Mouse (Mus musculus): ENCODE data around the gene Paqr5. TPM values are rescaled to one million over a fixed set of nuclear protein-coding genes. Genes with fewer than 3 reads are reported as not detected.

The Paqr5 gene
- 8.7 and 11.3 TPM in 2 replicates for polyA plus RNA-seq (2015; fragmentation: Nextera tagmentation; extraction: Ambion mirVana)

DNA sequence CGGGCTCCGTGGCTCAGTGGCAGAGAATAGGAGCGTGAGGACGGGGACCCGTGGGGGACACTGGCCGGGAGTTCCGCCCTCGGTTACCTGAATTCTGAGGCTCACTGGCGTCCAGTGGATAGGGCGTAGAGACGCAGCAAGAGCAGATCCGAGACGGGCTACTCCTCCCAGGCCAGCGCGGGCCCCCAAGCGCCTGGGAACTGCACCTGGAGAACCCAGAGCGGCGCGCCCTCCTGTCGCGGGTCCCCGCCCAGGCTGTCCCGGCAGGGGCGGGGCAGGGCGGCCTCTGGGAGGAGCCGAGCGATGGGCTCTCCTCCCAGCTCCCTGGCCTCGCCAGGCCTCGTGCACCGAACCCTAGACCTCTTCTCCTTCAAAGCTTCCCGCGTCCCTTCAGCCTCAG lies at the start of gene Paqr5:
TSS of gene Paqr5 (minus strand) at position 257 of the 400 bp plus-strand sequence.
- ATAC-seq = peak; percentile 93
- under 1% methylated on average over 32 of the region's 32 CpGs for WGBS

DNA sequence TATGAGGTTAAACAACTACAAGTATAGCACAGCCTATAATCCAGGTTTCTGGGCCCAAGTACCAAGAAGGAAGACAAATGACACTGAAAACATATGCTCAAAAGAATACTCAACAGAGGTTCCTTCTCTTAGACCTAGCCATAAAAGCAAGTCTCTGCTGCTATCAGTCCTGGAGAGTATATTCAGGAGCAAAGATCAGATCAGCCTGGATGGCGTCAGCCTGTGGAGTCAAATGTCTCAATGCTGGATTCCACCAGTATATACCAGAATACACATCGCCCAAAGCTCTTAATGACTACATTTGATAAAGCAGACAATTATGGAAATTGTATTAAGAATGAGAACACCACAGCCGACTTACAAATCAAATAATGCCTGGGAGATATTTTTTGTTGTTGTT lies 35.6 kb upstream of the Paqr5 start:
- H3K4me3 ChIP-seq (ENCODE audit: low read length) = no peak overlapping the region
- no peaks in the 10 kb centered on the region for H3K4me1 ChIP-seq (ENCODE audit: control insufficient read depth, insufficient read depth, low read length)
- H3K9ac ChIP-seq (ENCODE audit: low read depth, low read length) = no peak overlapping the region
- H3K9me3 ChIP-seq (ENCODE audit: control insufficient read depth, low read length) = no peaks in the 10 kb centered on the region
- no peak overlapping the region for H3K27ac ChIP-seq (ENCODE audit: low read length)
- peak; percentile 66; the same call in 1 of the 2 replicates for ATAC-seq
- H3K4me2 ChIP-seq (ENCODE audit: low read depth, low read length) = no peak overlapping the region
- no peaks in the 10 kb centered on the region for H3K36me3 ChIP-seq (ENCODE audit: control insufficient read depth, insufficient read depth, low read length)
- H3K27me3 ChIP-seq (replicated peaks; ENCODE audit: control insufficient read depth, insufficient read depth, low read length) = no peaks in the 10 kb centered on the region
- 84% methylated on average over 3 of the region's 3 CpGs for WGBS

More for the DNA sequence above, at the start of gene Paqr5:
- Histone ChIP-seq H3K27me3 (replicated peaks; ENCODE audit: control insufficient read depth, insufficient read depth, low read length) (0 out of 2 replicates have a peak, but pooled peaks cover 4% of the 10 kb centered on the region), H3K4me2 (ENCODE audit: low read depth, low read length) (peak within 1 kb of the TSS; percentile 82), H3K9ac (ENCODE audit: low read depth, low read length) (peak within 1 kb of the TSS; percentile 61), H3K9me3 (ENCODE audit: control insufficient read depth, low read length) (no peaks in the 10 kb centered on the region), H3K36me3 (ENCODE audit: control insufficient read depth, insufficient read depth, low read length) (no peaks in the 10 kb centered on the region), H3K27ac (ENCODE audit: low read length) (no peak within 1 kb of the TSS), H3K4me1 (ENCODE audit: control insufficient read depth, insufficient read depth, low read length) (peaks cover 26% of the 10 kb centered on the region), H3K4me3 (ENCODE audit: low read length) (peak within 1 kb of the TSS; percentile 53)

DNA sequence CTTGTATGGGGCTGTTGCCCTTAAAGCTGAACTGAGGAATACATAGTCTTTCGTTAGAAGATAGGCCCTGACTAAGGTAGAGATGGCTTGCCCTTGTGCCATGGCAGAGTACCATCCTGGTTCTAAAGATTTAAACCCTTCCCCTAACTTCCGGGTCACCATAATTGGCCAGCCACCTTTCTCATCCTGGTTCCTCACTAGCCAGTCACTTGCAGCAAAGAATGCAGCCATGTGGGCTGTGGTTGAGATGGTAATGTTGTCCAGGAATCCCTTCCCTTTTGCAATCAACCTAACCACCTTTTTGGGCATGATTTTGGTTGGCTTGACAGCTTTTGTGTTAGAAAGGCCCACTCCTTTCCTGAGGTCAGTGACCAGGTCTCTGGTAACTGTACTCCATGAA lies 33.8 kb upstream of the Paqr5 start:
- no peak overlapping the region for H3K4me3 ChIP-seq (ENCODE audit: low read length)
- no peak overlapping the region for H3K9ac ChIP-seq (ENCODE audit: low read depth, low read length)
- H3K9me3 ChIP-seq (ENCODE audit: control insufficient read depth, low read length) = no peaks in the 10 kb centered on the region
- no peaks in the 10 kb centered on the region for H3K36me3 ChIP-seq (ENCODE audit: control insufficient read depth, insufficient read depth, low read length)
- no peak for ATAC-seq
- H3K4me1 ChIP-seq (ENCODE audit: control insufficient read depth, insufficient read depth, low read length) = no peaks in the 10 kb centered on the region
- H3K27me3 ChIP-seq (replicated peaks; ENCODE audit: control insufficient read depth, insufficient read depth, low read length) = no peaks in the 10 kb centered on the region
- no peak overlapping the region for H3K27ac ChIP-seq (ENCODE audit: low read length)
- WGBS = 89% methylated on average over 2 of the region's 2 CpGs
- H3K4me2 ChIP-seq (ENCODE audit: low read depth, low read length) = no peak overlapping the region

DNA sequence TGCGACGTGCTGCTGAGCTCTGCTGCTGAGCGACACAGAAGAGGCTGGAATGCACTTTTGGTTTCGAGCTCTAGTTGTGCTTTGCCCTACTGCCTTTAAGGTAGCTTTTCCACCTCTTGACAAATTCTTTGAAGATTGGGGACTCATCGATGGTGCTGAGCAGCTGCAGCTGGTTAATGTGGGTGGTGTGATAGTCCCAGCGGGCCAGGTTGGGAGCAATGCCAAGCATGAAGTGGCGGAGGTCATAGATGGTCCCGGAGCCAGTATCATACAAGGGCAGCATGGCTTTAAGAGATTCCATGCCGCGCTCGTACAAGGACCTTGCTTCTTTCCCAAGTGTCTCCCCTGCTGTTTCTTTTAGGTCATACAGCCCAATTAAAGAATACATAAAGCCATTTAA lies 33.3 kb upstream of the Paqr5 start:
- H3K4me1 ChIP-seq (ENCODE audit: control insufficient read depth, insufficient read depth, low read length) = no peaks in the 10 kb centered on the region
- no peaks in the 10 kb centered on the region for H3K27me3 ChIP-seq (replicated peaks; ENCODE audit: control insufficient read depth, insufficient read depth, low read length)
- H3K9ac ChIP-seq (ENCODE audit: low read depth, low read length) = no peak overlapping the region
- ATAC-seq = no peak
- no peak overlapping the region for H3K27ac ChIP-seq (ENCODE audit: low read length)
- 90% methylated on average over 11 of the region's 11 CpGs for WGBS
- H3K4me3 ChIP-seq (ENCODE audit: low read length) = no peak overlapping the region
- no peaks in the 10 kb centered on the region for H3K9me3 ChIP-seq (ENCODE audit: control insufficient read depth, low read length)
- no peak overlapping the region for H3K4me2 ChIP-seq (ENCODE audit: low read depth, low read length)
- H3K36me3 ChIP-seq (ENCODE audit: control insufficient read depth, insufficient read depth, low read length) = no peaks in the 10 kb centered on the region

DNA sequence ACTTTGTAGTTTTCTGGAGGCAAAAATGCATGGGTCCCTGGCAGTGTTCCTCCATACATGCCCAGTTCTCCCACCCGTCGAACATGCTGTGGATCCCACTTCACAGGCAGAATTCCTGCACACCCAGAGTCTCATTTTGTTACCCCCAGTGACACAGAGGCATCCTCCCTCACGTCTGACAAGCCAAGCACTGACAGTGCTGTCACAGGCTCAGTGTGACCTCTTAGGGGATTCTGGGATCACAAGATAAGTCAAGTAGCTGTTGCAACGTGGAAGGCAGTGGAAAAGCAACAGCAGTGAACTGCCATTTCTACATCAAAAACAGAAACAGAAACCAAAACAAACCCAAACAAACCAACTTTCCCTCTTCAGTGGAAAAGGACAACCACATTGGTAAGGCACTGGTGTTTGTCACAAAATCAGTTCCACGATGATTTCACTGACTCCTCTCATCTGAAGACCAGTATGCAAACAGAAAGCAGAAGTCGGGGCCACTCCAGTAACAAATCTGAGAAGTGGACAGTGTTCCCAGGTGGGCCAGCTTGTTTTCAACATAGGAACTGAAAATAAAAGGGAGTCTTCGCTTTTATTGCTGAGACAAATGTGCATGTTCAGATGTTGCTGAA lies 31.3 kb upstream of the Paqr5 start:
- Histone ChIP-seq H3K4me3 (ENCODE audit: low read length) (no peak overlapping the region), H3K27ac (ENCODE audit: low read length) (no peak overlapping the region), H3K27me3 (replicated peaks; ENCODE audit: control insufficient read depth, insufficient read depth, low read length) (no peaks in the 10 kb centered on the region), H3K9me3 (ENCODE audit: control insufficient read depth, low read length) (no peaks in the 10 kb centered on the region), H3K9ac (ENCODE audit: low read depth, low read length) (no peak overlapping the region), H3K4me1 (ENCODE audit: control insufficient read depth, insufficient read depth, low read length) (no peaks in the 10 kb centered on the region), H3K4me2 (ENCODE audit: low read depth, low read length) (no peak overlapping the region), H3K36me3 (ENCODE audit: control insufficient read depth, insufficient read depth, low read length) (no peaks in the 10 kb centered on the region)
- ATAC-seq = no peak
- WGBS = 75% methylated on average over 7 of the region's 7 CpGs

DNA sequence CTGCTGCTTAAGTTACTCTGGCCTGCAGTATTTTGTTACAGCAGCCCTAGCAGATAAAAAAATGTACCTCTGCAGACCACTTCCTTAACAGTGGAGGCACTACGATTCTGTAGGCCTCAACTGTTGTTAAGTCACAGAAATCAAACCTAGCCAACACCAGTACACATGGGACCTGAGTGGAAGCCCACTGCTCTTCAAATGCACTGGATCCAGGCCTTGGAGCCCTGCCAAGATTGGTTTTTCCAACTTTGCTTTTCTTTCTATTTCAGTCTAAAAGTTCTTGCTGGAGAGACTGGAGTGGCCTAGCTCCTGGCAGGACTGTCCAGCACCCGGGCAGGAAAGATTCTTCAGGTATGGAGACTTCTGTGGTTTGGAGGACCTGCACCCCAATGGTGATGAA lies 29.6 kb upstream of the Paqr5 start:
- no peak for ATAC-seq
- no peak overlapping the region for H3K27ac ChIP-seq (ENCODE audit: low read length)
- H3K9ac ChIP-seq (ENCODE audit: low read depth, low read length) = no peak overlapping the region
- H3K27me3 ChIP-seq (replicated peaks; ENCODE audit: control insufficient read depth, insufficient read depth, low read length) = no peaks in the 10 kb centered on the region
- no peak overlapping the region for H3K4me3 ChIP-seq (ENCODE audit: low read length)
- no peaks in the 10 kb centered on the region for H3K36me3 ChIP-seq (ENCODE audit: control insufficient read depth, insufficient read depth, low read length)
- no peak overlapping the region for H3K4me2 ChIP-seq (ENCODE audit: low read depth, low read length)
- H3K4me1 ChIP-seq (ENCODE audit: control insufficient read depth, insufficient read depth, low read length) = no peaks in the 10 kb centered on the region
- H3K9me3 ChIP-seq (ENCODE audit: control insufficient read depth, low read length) = no peaks in the 10 kb centered on the region
- WGBS = 86% methylated on average over 2 of the region's 2 CpGs

DNA sequence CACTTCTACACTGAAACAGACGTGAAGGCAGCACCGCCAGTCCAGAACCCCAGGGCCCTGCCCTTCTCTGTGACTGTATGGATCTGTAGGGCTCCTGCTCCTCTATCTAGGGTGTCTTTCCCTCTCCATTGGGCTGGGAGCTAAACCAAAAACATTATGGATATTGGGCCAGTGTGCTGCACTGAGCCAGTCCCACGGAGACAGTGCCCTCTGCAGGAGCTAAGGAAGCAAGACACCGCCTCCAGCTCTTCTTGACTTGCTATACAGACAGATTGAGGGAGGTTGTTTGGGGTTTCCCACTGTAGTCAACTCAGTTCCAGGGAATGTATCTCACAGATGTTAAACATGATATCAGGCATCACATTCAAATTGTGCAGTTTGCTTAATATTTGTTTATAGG lies 24.1 kb upstream of the Paqr5 start:
- Histone ChIP-seq H3K9ac (ENCODE audit: low read depth, low read length) (no peak overlapping the region), H3K36me3 (ENCODE audit: control insufficient read depth, insufficient read depth, low read length) (no peaks in the 10 kb centered on the region), H3K9me3 (ENCODE audit: control insufficient read depth, low read length) (no peaks in the 10 kb centered on the region), H3K4me2 (ENCODE audit: low read depth, low read length) (no peak overlapping the region), H3K27me3 (replicated peaks; ENCODE audit: control insufficient read depth, insufficient read depth, low read length) (no peaks in the 10 kb centered on the region), H3K27ac (ENCODE audit: low read length) (no peak overlapping the region), H3K4me1 (ENCODE audit: control insufficient read depth, insufficient read depth, low read length) (no peaks in the 10 kb centered on the region), H3K4me3 (ENCODE audit: low read length) (no peak overlapping the region)
- no peak for ATAC-seq
- 60% methylated on average over 4 of the region's 4 CpGs for WGBS

DNA sequence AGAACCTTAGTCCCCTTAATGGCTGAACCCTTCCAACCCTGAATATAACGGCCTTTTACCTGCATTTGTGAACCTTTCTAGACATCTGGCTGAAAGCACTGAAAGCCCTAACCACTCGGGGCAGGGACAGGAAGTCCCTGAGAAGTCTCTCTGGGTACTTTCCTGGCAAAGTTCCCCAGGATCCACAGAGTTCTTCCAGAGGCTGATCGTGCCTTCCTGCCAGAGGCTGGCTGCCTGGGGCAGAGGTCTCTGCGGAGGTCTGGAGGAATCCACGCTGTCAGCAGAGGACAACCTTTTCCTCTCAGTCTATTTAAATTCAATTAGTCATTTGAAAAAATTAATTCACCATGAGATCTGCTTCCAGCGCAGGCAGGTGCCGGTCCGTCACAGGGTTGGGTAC lies 22.5 kb upstream of the Paqr5 start:
- H3K4me2 ChIP-seq (ENCODE audit: low read depth, low read length) = no peak overlapping the region
- H3K9me3 ChIP-seq (ENCODE audit: control insufficient read depth, low read length) = no peaks in the 10 kb centered on the region
- no peak overlapping the region for H3K9ac ChIP-seq (ENCODE audit: low read depth, low read length)
- H3K4me1 ChIP-seq (ENCODE audit: control insufficient read depth, insufficient read depth, low read length) = no peaks in the 10 kb centered on the region
- no peak overlapping the region for H3K4me3 ChIP-seq (ENCODE audit: low read length)
- 68% methylated on average over 8 of the region's 8 CpGs for WGBS
- no peaks in the 10 kb centered on the region for H3K36me3 ChIP-seq (ENCODE audit: control insufficient read depth, insufficient read depth, low read length)
- H3K27ac ChIP-seq (ENCODE audit: low read length) = no peak overlapping the region
- no peak for ATAC-seq
- no peaks in the 10 kb centered on the region for H3K27me3 ChIP-seq (replicated peaks; ENCODE audit: control insufficient read depth, insufficient read depth, low read length)

DNA sequence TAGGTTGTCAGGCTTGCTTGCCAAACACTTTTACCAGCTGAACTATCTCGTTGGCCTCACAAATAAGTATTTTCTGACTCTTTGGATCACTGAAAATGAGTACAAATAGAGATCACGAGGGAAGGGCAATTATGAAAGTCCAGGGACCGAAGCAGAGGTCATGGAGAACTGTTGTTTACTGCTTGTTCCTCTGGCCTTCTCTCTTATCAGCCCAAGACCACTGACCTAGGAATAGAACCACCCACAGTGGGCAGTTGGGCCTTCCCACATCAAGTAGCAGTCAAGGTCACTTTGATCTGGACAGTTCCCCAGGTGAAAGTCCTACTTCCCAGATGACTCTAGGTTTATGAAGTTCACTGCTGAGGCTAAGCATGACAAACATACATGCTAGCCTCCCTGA lies 15.5 kb upstream of the Paqr5 start:
- no peak for ATAC-seq
- WGBS = 86% methylated on average over 3 of the region's 3 CpGs
- Histone ChIP-seq H3K9me3 (ENCODE audit: control insufficient read depth, low read length) (no peaks in the 10 kb centered on the region), H3K27ac (ENCODE audit: low read length) (no peak overlapping the region), H3K4me1 (ENCODE audit: control insufficient read depth, insufficient read depth, low read length) (no peaks in the 10 kb centered on the region), H3K4me3 (ENCODE audit: low read length) (no peak overlapping the region), H3K4me2 (ENCODE audit: low read depth, low read length) (no peak overlapping the region), H3K9ac (ENCODE audit: low read depth, low read length) (no peak overlapping the region), H3K27me3 (replicated peaks; ENCODE audit: control insufficient read depth, insufficient read depth, low read length) (no peaks in the 10 kb centered on the region), H3K36me3 (ENCODE audit: control insufficient read depth, insufficient read depth, low read length) (no peaks in the 10 kb centered on the region)

All from intestine, embryonic 16.5 days (tissue).